ENCODE assay signal across 16 mouse cellular contexts in the genomic region with DNA sequence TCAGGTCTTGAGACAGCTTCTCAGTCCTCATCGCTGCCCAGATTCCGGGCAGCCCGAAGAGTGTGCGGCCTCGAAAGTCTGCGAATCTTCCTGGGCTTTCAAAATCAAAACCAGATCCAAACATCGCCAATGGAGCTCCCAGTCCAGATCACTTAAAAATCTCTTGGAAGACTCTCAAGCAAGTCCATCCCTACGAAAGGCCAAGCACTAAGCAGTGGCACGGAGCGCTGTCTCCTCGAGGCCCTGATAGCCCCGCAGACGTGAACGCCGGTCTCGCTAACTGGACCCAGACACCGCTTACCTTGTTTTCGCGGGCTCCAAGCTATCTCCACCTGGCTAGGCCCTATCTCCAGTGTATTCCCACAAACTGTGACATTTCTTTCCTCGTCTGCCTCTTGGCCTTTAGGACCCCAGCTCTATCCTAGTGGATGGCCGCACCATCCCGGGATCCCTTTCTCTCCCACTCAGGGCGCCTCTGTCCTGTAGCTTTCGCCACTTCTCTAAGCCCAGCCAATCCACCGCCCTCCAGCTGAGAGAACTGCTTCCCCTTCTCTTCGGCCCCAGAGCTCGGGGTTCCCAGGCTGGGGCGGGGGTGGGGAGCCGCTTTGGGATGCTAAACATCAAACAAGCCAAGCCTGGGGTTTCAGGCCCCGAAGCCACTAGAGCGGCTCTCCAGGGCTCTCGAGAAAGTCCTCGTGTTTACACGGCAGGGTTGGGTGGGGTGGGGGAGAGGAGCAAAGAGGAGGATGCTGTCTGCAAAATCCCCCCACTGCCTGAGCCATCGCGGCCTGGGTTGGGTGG. TPM values are rescaled to one million over a fixed set of nuclear protein-coding genes. Genes with fewer than 3 reads are reported as not detected.
DNase-seq lines count a peak whose midpoint lies in the region; ATAC-seq and TF ChIP-seq lines count a peak whose summit lies in the region.
"Had no signal": no experiment of that assay in that cellular context is flagged by ENCODE, and none has a peak within 500 bp of the region (broad histone marks: within the 10 kb centered on the region; RNA-seq: fewer than 3 reads in every experiment).

No protein-coding gene starts in this region.

- H3K9me3 ChIP-seq in midbrain, embryonic 10.5 days (replicated peaks): no peaks in the 10 kb centered on the region
- no peaks in the 10 kb centered on the region for H3K9me3 ChIP-seq in midbrain, postnatal 0 days (ENCODE audit: low read length)
- H3K9me3 ChIP-seq in forebrain, embryonic 14.5 days (replicated peaks; ENCODE audit: control insufficient read depth, low read length): no peaks in the 10 kb centered on the region
- no peaks in the 10 kb centered on the region for H3K9me3 ChIP-seq in lung, postnatal 0 days (ENCODE audit: low read length)
- H3K9me3 ChIP-seq in midbrain, embryonic 16.5 days (replicated peaks; ENCODE audit: control insufficient read depth, low read length, poor library complexity, severe bottlenecking): no peaks in the 10 kb centered on the region
- H3K9me3 ChIP-seq: liver, embryonic 13.5 days; stomach, embryonic 15.5 days had no signal

- no peak for TF ChIP-seq POLR2A in thymus, adult 2 months (IDR thresholded peaks at IDR 0.05; ENCODE audit: control insufficient read depth, extremely low read depth, insufficient read depth, low read length, poor library complexity)

- H3K4me1 ChIP-seq in midbrain, embryonic 10.5 days: peaks cover 18% of the 10 kb centered on the region
- no peaks in the 10 kb centered on the region for H3K4me1 ChIP-seq in midbrain, postnatal 0 days (ENCODE audit: insufficient read depth, low read length)
- no peaks in the 10 kb centered on the region for H3K4me1 ChIP-seq in forebrain, embryonic 14.5 days (ENCODE audit: control insufficient read depth, insufficient read depth, low read length)
- no peaks in the 10 kb centered on the region for H3K4me1 ChIP-seq in lung, postnatal 0 days (ENCODE audit: insufficient read depth, low read depth, low read length)
- H3K4me1 ChIP-seq in midbrain, embryonic 16.5 days (ENCODE audit: control insufficient read depth, insufficient read depth, low read length): 0 out of 2 replicates have a peak, but pooled peaks cover 2% of the 10 kb centered on the region
- H3K4me1 ChIP-seq in thymus, adult 2 months (replicated peaks; ENCODE audit: control insufficient read depth, insufficient read depth, low read length): no peaks in the 10 kb centered on the region
- H3K4me1 ChIP-seq: liver, embryonic 13.5 days had no signal

- TF ChIP-seq EP300 in lung, postnatal 0 days (IDR thresholded peaks at IDR 0.05): peak; percentile 58; the same call in 1 of the 2 replicates

- H3K9ac ChIP-seq in midbrain, postnatal 0 days (replicated peaks; ENCODE audit: low read length, poor library complexity, severe bottlenecking): no peak overlapping the region
- peak overlapping the region; percentile 52 for H3K9ac ChIP-seq in forebrain, embryonic 14.5 days (ENCODE audit: low read length)
- peak overlapping the region; percentile 84 for H3K9ac ChIP-seq in lung, postnatal 0 days (replicated peaks; ENCODE audit: low read depth)
- H3K9ac ChIP-seq in midbrain, embryonic 16.5 days (ENCODE audit: low read depth, low read length): 0 out of 2 replicates have a peak overlapping the region, but pooled peaks have one; percentile 26
- H3K9ac ChIP-seq: liver, embryonic 13.5 days; stomach, embryonic 15.5 days had no signal

- H3K36me3 ChIP-seq in midbrain, embryonic 10.5 days: no peaks in the 10 kb centered on the region
- no peaks in the 10 kb centered on the region for H3K36me3 ChIP-seq in midbrain, postnatal 0 days (ENCODE audit: insufficient read depth, low read length)
- no peaks in the 10 kb centered on the region for H3K36me3 ChIP-seq in forebrain, embryonic 14.5 days (ENCODE audit: control insufficient read depth, insufficient read depth, low read length)
- H3K36me3 ChIP-seq in lung, postnatal 0 days (ENCODE audit: insufficient read depth, low read length): no peaks in the 10 kb centered on the region
- no peaks in the 10 kb centered on the region for H3K36me3 ChIP-seq in midbrain, embryonic 16.5 days (ENCODE audit: control insufficient read depth, insufficient read depth, low read length)
- no peaks in the 10 kb centered on the region for H3K36me3 ChIP-seq in thymus, adult 2 months (ENCODE audit: control insufficient read depth, insufficient read depth, low read length)
- H3K36me3 ChIP-seq: liver, embryonic 13.5 days; stomach, embryonic 15.5 days had no signal

- no peak for ATAC-seq in midbrain, postnatal 0 days (ENCODE audit: low FRiP score)
- ATAC-seq in forebrain, embryonic 14.5 days: 0 out of 2 replicates have a peak, but pooled peaks have one; percentile 16
- peak; percentile 72 for ATAC-seq in lung, postnatal 0 days
- ATAC-seq in midbrain, embryonic 16.5 days: no peak

- H3K27me3 ChIP-seq in midbrain, embryonic 10.5 days (ENCODE audit: low read depth, poor library complexity, severe bottlenecking): peaks cover 99% of the 10 kb centered on the region
- peaks cover 88% of the 10 kb centered on the region for H3K27me3 ChIP-seq in midbrain, postnatal 0 days (ENCODE audit: insufficient read depth, low read length)
- H3K27me3 ChIP-seq in forebrain, embryonic 14.5 days (replicated peaks; ENCODE audit: control insufficient read depth, insufficient read depth, low read length): peaks cover 89% of the 10 kb centered on the region
- H3K27me3 ChIP-seq in lung, postnatal 0 days (replicated peaks; ENCODE audit: insufficient read depth, low read length): peaks cover 27% of the 10 kb centered on the region; the same call in 1 of the 2 replicates
- peaks cover 66% of the 10 kb centered on the region for H3K27me3 ChIP-seq in midbrain, embryonic 16.5 days (ENCODE audit: control insufficient read depth, insufficient read depth, low read depth, low read length)
- peaks cover 16% of the 10 kb centered on the region for H3K27me3 ChIP-seq in thymus, adult 2 months (ENCODE audit: control insufficient read depth, insufficient read depth, low read length)

- TF ChIP-seq CTCF in midbrain, postnatal 0 days (IDR thresholded peaks at IDR 0.05): no peak
- TF ChIP-seq CTCF in lung, postnatal 0 days (IDR thresholded peaks at IDR 0.05): no peak
- no peak for TF ChIP-seq CTCF in thymus, adult 2 months (IDR thresholded peaks at IDR 0.05; ENCODE audit: borderline replicate concordance, control insufficient read depth, extremely low read depth, insufficient read depth, low read length, poor library complexity)

- DNase-seq in midbrain, embryonic 10.5 days (ENCODE audit: low spot score): peak; percentile 53
- no peak for DNase-seq in midbrain, postnatal 0 days (ENCODE audit: low spot score)
- peak; percentile 25 for DNase-seq in forebrain, embryonic 14.5 days (ENCODE audit: low spot score)
- DNase-seq in lung, postnatal 0 days (ENCODE audit: low spot score): peak; percentile 73
- no peak for DNase-seq in thymus, adult 2 months
- no peak for DNase-seq in frontal cortex, postnatal 10 days (ENCODE audit: low spot score in 2 of 2)
- DNase-seq in layer of hippocampus, postnatal 14 days (ENCODE audit: low spot score in 2 of 2): no peak
- DNase-seq: cerebellum, adult 18-20 months; heart, postnatal 14 days; liver, embryonic 13.5 days; thymus, postnatal 4 days had no signal

- peak overlapping the region; percentile 40 for H3K4me3 ChIP-seq in midbrain, embryonic 10.5 days
- H3K4me3 ChIP-seq in midbrain, postnatal 0 days (ENCODE audit: low read depth, low read length): no peak overlapping the region
- peak overlapping the region; percentile 20 for H3K4me3 ChIP-seq in forebrain, embryonic 14.5 days (ENCODE audit: low read depth, low read length)
- H3K4me3 ChIP-seq in lung, postnatal 0 days (ENCODE audit: low read depth, low read length): peak overlapping the region; percentile 46
- peak overlapping the region; percentile 5; the same call in 1 of the 2 replicates for H3K4me3 ChIP-seq in midbrain, embryonic 16.5 days (ENCODE audit: low read depth, low read length)
- no peak overlapping the region for H3K4me3 ChIP-seq in thymus, adult 2 months (ENCODE audit: control insufficient read depth, insufficient read depth, low read length)
- H3K4me3 ChIP-seq: liver, embryonic 13.5 days; stomach, embryonic 15.5 days had no signal

- no peak overlapping the region for H3K4me2 ChIP-seq in midbrain, postnatal 0 days (ENCODE audit: low read depth, low read length, poor library complexity, severe bottlenecking)
- peak overlapping the region; percentile 37 for H3K4me2 ChIP-seq in forebrain, embryonic 14.5 days (ENCODE audit: low read length)
- H3K4me2 ChIP-seq in lung, postnatal 0 days (replicated peaks; ENCODE audit: low read depth, low read length): peak overlapping the region; percentile 54
- peak overlapping the region; percentile 32 for H3K4me2 ChIP-seq in midbrain, embryonic 16.5 days (ENCODE audit: low read length)
- H3K4me2 ChIP-seq: liver, embryonic 13.5 days; stomach, embryonic 15.5 days had no signal

- peak overlapping the region; percentile 76 for H3K27ac ChIP-seq in midbrain, embryonic 10.5 days (replicated peaks)
- H3K27ac ChIP-seq in midbrain, postnatal 0 days (ENCODE audit: low read depth, low read length): no peak overlapping the region
- H3K27ac ChIP-seq in forebrain, embryonic 14.5 days (ENCODE audit: low read depth, low read length): peak overlapping the region; percentile 63
- H3K27ac ChIP-seq in lung, postnatal 0 days (ENCODE audit: low read length): peak overlapping the region; percentile 96
- H3K27ac ChIP-seq in midbrain, embryonic 16.5 days (ENCODE audit: low read length): peak overlapping the region; percentile 46; the same call in 1 of the 2 replicates
- H3K27ac ChIP-seq in thymus, adult 2 months (ENCODE audit: control insufficient read depth, insufficient read depth, low read length): no peak overlapping the region
- H3K27ac ChIP-seq: liver, embryonic 13.5 days; stomach, embryonic 15.5 days had no signal

- WGBS in midbrain, embryonic 10.5 days: under 1% methylated on average over 36 of the region's 36 CpGs
- 1% methylated on average over 36 of the region's 36 CpGs for WGBS in midbrain, postnatal 0 days
- 1% methylated on average over 36 of the region's 36 CpGs for WGBS in forebrain, embryonic 14.5 days
- WGBS in lung, postnatal 0 days: under 1% methylated on average over 36 of the region's 36 CpGs
- WGBS in midbrain, embryonic 16.5 days: 2% methylated on average over 36 of the region's 36 CpGs
- WGBS in thymus, adult 2 months: 8% methylated on average over 36 of the region's 36 CpGs

RNA-seq across cellular contexts. Expression of gene Nkx2-1, which starts 7.6 kb away (rescaled TPM):
- polyA plus RNA-seq in midbrain, embryonic 10.5 days (2016; fragmentation: Nextera tagmentation; extraction: Ambion mirVana): 9.1 and 9.4 TPM in 2 replicates
- total RNA-seq in midbrain, postnatal 0 days (2014; rRNA removed): 0.19 and 1.6 TPM in 2 replicates
- 5.1 and 7.6 TPM in 2 replicates for polyA plus RNA-seq in midbrain, postnatal 0 days (2015; fragmentation: Nextera tagmentation; extraction: Ambion mirVana)
- 13.9 and 15.9 TPM in 2 replicates for polyA plus RNA-seq in forebrain, embryonic 14.5 days (2014; fragmentation: Nextera tagmentation; extraction: Ambion mirVana)
- polyA plus RNA-seq in lung, postnatal 0 days (2015; fragmentation: Nextera tagmentation; extraction: Ambion mirVana): 62.7 and 68.7 TPM in 2 replicates
- polyA plus RNA-seq in midbrain, embryonic 16.5 days (2015; fragmentation: Nextera tagmentation; extraction: Ambion mirVana): 3.2 and 5.7 TPM in 2 replicates
- polyA plus RNA-seq in thymus, adult 2 months (2012; rRNA removed): 0.22 and 0.23 TPM in 2 replicates
- under 1 TPM; 0.62 to 0.76 TPM for total RNA-seq in layer of hippocampus, postnatal 14 days (2021)
- polyA plus RNA-seq: gonadal fat pad, adult 2 months; intestine, embryonic 14.5 days; large intestine, adult 2 months; liver, embryonic 13.5 days had no signal

Comparison
In these comparisons a context has a peak if more than half of its experiments do, and no peak if none do; other contexts are left out.
1. DNase-seq: peak in midbrain, embryonic 10.5 days (single experiment), forebrain, embryonic 14.5 days (single experiment) and lung, postnatal 0 days (single experiment); none in midbrain, postnatal 0 days (single experiment), thymus, adult 2 months (single experiment), frontal cortex, postnatal 10 days (0 of 2) and layer of hippocampus, postnatal 14 days (0 of 2).
2. H3K27ac ChIP-seq: peak in midbrain, embryonic 10.5 days (single experiment), forebrain, embryonic 14.5 days (single experiment), lung, postnatal 0 days (single experiment) and midbrain, embryonic 16.5 days (single experiment); none in midbrain, postnatal 0 days (single experiment) and thymus, adult 2 months (single experiment).
3. H3K4me3 ChIP-seq: peak in midbrain, embryonic 10.5 days (single experiment), forebrain, embryonic 14.5 days (single experiment), lung, postnatal 0 days (single experiment) and midbrain, embryonic 16.5 days (single experiment); none in midbrain, postnatal 0 days (single experiment) and thymus, adult 2 months (single experiment).
4. ATAC-seq: peak in forebrain, embryonic 14.5 days (single experiment) and lung, postnatal 0 days (single experiment); none in midbrain, postnatal 0 days (single experiment) and midbrain, embryonic 16.5 days (single experiment).